Mouse (Mus musculus) cortical plate, adult 2 months (tissue): ENCODE measurements at regions not wholly inside any gene's neighbourhood (a gene's known extent, or its start where the extent isn't known, plus 50 kb on each side); places are given as distances from the start of the nearest gene placed in this dataset.

Source experiments
- CTCF ChIP-seq: fragments of 200-500 bp; IDR thresholded peaks from 2 replicates; pipeline ENCODE4 v1.5.1; 2011; ENCODE audit warnings: mild to moderate bottlenecking, control low read depth, low read length; ENCODE audit not compliant: insufficient read depth; ENCODE audit errors: extremely low read depth
- POLR2A ChIP-seq: fragments of 200-500 bp; IDR thresholded peaks from 2 replicates; pipeline ENCODE4 v1.6.1; 2011; ENCODE audit warnings: mild to moderate bottlenecking, low read length, control low read depth; ENCODE audit not compliant: insufficient read depth; ENCODE audit errors: extremely low read depth

DNA sequence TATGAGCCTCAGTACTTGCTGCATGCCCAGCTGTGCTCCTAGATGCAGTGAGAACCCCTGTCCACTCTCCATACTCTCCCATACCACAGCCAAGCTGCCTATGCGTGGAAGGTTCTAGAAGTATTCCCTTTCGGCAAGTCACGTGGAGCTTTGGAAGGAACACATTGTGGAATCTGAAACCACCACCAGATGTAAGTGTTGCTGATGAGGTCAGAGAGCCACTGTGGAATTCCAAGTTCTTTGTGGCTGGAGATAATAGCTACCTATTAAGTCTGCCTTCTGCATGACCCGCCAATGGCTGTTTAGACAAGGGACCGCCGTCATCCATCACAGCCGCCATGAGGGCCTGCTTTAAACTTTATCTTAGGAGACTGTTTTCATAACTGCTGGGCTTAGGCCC lies 84.7 kb upstream of the Errfi1 start:
- TF ChIP-seq CTCF: no peak
- no peak for TF ChIP-seq POLR2A
